Mouse (Mus musculus) spleen, adult 2 months (tissue): ENCODE results near the gene Xcl1.

Source experiments
- CTCF ChIP-seq: fragments of 200-500 bp; IDR thresholded peaks from 2 replicates; pipeline ENCODE4 v1.5.1; 2011; ENCODE audit warnings: mild to moderate bottlenecking, inconsistent platforms; ENCODE audit not compliant: insufficient read depth, insufficient read length, insufficient replicate concordance; ENCODE audit errors: extremely low read depth
- POLR2A ChIP-seq: fragments of 200-500 bp; IDR thresholded peaks from 2 replicates; pipeline ENCODE4 v1.6.1; 2011; ENCODE audit warnings: low read depth, low read length, inconsistent platforms

DNA sequence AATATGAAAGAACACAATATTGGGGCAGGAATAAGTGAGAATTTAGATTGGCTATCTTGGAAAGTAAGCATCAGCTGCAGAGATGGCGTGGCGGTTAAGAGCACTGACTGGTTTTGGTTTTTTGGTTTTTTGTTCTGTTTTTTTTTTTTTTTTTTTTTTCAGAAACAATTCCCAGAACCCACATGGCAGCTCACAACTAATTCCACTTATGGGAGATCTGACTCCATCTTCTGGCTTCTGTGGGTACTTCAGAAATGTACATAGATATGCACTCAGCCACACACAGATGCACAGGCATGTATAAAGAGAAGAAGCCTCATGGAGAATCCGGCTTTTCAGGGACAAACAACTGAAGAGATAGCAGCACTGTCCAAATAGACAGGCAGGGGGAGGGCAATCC lies 22.6 kb upstream of the Xcl1 start:
- TF ChIP-seq CTCF: no peak
- no peak for TF ChIP-seq POLR2A
